Mouse (Mus musculus) adrenal gland, postnatal 10 days (tissue): ENCODE data around the gene Scel. TPM values are rescaled to one million over a fixed set of nuclear protein-coding genes. Genes with fewer than 3 reads are reported as not detected.
A peak's percentile ranks its signal among the peaks of the same experiment; 100 is the strongest.
"Not testable (repeated sequence)": the region's sequence is repeated elsewhere in the genome, so short reads cannot be mapped to it uniquely, and the experiment has no call there.

ENCODE experiments used
- DNase-seq: peaks from one replicate; pipeline ENCODE4 v3.0.0; 2021; ENCODE audit warnings: mixed read lengths
- long read RNA-seq, 2 experiments: library from polyadenylated mRNA; stranded (forward); transcript quantifications; one replicate each; pipeline ENCODE4 v2.0.0; 2021
- total RNA-seq, 2 experiments: library from RNA; stranded (reverse); gene quantifications; 2 replicates each; pipeline ENCODE4 v1.2.3; 2021

The Scel gene
- not detected for total RNA-seq
- long read RNA-seq, experiment 1 = 0 reads
- long read RNA-seq, experiment 2 = 0 reads

DNA sequence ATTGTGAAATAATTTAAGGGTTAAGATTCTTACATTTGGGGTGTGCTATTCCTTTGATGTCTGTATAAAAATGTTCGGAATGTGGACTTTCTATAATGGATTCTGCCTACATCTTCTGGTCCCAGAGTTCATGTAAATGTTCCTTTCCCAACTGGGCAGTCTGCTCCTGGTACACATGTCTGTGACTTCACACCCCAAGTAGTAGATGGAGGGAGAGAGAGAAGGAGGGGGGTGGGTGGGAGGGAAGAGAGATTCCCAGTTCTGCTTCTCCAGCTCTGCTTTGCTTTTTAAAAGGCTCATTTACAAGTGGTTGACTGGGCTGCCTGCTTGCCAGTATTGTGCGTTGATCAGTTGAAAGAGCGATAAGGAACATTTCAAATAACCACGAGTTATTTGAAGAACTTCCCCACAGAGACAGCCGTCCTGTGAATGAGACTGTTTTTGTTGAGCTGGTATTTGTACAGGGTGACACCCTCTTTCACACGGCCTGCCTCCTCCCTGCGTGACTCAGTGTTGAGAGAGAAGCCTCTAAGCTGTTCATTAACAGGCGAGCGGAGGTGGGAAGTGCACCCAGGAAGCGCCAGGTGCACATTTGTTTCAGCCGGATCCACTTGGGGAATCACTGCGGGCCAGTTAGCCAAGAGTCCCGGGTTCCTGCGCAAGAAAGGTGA is at the start of gene Scel:
Gene Scel, plus strand, starts transcription at position 541 of the 671 bp plus-strand sequence.
- DNase-seq = no peak

DNA sequence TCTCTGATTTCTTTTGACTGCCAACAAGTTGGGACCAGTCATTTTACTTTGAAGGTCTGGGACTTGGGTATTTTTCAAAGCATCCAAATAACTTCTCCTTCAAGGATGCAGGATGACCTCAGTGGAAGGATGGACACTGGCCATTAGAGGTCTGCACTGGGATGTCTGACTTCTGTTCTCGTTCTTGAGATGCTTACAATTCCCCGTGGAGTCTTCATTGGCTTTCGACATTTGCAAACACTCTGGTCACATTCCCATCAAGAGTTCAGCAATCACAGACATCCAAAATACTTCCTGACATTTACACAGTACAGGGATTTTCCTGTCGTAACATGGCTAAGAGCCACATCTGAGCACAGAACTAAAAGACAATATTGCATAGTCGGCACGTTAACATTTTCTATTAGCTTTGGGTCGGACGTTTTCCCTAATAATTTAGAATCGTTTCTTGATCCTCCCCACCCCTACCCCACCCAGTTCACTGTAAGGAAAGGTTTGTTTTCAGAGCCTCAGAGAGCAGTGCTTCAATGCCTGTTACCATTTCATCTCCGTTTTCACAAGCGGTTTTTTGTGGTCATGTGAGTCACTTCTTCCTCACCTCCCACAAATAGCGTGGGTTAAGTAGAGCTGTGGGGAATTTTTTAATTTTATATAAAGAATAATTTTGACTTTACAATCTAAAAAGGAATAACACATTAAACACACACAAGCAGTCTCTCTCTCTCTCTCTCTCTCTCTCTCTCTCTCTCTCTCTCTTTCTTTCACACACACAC is 44.3 kb upstream of the Scel start:
- DNase-seq = no peak

DNA sequence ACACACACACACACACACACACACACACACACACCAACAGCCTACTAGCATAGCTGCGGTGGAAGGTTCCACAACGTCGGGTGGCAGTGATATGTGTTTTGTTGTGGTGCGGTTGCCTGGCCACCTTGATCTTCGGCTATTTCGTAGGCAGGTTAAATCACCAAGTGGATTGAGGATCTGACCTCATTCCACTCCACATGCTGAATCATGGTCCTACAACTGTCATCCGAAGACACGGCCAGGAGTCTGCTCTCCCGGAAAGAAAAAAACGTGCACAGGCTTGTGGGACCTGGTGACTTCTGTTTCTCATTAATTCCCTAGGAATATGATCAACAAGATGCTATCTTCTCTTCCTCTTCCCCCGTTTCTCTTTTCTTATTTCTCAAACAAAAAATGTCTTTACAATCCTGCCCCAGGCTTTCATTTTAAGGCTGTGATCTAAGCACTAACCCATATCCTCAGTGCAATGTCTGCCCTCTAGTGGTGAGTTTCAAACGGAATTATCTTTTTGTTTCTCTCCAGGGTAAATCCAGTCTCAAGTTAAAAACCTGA is 43.6 kb upstream of the Scel start:
- peak; percentile 43 for DNase-seq

DNA sequence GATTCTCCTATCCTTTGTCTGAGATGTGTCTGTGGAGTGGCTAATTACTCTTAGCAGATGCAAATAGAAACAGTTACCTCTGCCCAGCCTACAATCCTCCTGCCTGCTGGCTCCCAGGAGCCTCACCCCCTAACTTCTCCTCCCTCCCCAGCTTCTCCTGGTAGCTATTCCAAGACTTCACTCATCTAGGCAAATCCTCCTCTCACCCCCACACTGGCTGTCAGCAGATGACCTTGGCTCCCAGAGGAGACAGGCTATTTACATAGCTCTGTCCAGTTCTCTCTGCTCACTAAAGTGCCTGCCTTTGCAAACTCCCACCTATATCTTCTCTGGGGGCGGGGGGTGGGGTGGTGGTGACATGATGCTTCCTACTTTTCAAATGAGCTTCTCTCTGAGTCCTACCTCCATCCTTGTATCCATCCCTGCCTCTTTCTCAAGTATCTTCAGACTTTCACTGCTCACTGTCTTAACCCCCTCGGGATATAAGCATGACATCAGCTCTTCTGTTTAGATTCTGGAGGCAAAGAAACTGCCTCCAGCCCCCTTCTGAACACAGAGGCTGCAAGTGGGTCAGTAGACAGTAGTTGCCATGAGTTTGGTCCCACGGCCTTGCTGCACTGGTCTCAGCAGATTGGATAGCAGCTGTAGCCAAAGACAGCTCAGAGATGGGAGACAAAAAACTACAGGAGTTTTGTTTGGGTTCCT is 41.9 kb upstream of the Scel start:
- no peak for DNase-seq

DNA sequence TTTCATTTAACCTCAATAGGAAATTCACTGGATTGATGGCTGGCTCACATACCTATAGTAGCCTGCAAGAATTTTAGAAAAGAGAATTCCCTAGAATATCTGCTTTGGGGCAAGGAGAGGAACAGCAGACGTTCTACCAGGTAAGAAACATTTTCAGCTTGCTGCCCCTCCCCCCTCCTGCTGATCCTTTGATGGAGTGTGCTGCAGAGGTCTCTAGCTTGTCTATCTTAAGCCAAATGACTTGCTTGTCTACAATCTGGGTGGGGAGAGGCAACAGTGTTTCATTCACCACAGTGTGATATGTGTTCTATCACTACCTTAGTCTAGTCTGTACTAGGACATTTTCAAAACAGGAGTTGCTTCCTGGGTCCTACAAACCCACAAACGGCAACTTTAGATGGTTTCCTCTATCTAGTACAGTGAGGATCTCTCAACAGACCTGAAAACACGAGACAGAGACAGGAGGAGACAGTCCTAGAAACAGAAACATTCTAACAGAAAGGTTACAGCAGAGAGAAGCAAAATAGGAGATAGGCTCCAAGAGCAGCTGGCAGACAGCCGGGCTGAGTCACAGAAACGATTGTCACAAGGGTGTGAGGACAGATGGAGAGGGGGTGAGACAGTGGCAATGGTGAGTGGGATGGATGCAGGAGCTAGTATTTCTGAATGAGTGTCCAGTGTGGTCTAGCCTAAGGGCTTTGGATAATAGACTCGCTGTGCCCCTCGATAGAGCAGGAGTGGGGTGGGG is 41.2 kb upstream of the Scel start:
- DNase-seq = peak; percentile 75

DNA sequence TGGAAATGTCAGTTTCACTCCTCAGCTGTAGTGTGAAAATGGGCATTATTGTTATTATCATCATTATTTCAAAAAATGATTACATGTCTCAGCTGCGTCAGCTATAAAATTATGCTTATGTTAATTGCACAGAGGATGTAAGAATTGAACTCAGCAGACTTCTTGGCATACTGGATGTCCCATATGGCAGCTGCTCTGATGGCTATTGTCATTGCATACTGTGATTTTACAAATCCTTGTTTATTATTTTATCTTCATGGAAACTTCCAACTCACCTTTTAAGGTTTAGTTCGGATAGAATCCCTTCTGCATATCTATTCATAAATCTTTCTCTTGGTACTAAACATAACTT is 40.6 kb upstream of the Scel start:
- no peak for DNase-seq

DNA sequence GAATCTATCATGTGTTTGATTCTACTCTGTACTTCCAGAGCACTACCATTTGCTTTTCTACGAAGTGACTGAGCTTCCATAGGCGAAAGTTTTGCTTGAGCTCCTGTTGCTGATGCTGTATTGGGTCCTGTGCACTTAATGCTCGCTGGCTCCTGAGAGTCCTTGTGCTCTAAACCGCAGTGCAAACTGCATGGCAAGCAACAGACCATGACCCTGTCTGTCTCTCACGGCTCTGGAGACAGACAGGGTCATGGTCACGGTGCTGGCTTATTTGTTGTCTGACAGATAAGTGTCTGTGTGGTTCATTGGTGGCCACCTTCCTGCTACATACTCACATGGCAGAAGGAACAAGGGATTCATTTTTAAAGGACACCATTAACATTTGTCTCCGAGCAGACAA is 37.8 kb upstream of the Scel start:
- DNase-seq = no peak

DNA sequence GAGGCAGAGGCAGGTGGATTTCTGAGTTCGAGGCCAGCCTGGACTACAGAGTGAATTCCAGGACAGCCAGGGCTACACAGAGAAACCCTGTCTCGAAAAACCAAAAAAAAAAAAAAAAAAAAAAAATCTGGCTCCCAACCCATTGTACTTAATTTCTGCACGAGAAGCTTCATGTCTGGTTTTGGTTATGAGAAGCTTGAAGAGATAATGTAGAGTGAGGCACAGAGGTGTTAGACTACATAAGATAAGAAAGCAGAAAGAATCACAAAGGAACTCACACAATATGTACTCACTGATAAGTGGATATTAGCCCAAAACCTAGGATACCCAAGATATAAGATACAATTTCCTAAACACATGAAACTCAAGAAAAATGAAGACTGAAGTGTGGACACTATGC is 36.9 kb upstream of the Scel start:
- not testable (repeated sequence) for DNase-seq

DNA sequence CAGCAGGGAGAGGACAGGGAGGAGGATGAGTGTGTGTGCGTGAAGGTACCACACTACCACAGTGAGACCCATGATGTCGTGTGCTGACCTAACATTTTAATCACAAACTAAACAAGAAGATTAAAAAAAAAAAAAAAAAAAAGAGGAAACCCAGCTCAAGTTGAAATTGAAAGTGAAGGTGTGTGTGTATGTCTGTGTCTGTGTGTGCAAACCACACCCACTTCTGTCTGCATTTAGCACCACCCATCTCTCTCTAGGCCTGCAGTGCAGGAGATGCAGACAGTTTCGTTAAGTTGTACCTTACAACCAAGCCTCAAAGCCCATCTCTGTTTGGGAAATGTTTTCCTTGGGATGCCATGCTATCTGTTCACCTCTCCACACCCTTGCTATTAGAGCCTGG is 35.9 kb upstream of the Scel start:
- no peak for DNase-seq

DNA sequence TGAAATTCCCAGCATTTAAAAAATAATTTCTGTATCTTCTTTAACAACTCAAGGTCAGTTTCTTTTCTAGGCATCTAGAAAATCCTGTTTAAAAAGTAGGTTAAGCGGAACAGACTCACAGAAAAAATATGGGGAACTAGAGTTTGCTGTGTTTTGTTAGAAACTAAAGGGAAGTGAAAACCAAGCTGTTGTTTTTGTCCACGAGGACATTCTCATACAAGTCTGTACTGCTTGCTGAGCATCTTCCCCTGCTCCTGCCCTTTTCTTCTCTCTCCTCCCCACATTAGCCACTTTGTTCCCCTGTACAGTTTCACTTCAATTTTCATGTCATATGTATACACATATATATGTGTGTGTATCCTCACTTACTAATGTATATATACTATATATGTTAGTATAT is 35.2 kb upstream of the Scel start:
- DNase-seq = no peak

DNA sequence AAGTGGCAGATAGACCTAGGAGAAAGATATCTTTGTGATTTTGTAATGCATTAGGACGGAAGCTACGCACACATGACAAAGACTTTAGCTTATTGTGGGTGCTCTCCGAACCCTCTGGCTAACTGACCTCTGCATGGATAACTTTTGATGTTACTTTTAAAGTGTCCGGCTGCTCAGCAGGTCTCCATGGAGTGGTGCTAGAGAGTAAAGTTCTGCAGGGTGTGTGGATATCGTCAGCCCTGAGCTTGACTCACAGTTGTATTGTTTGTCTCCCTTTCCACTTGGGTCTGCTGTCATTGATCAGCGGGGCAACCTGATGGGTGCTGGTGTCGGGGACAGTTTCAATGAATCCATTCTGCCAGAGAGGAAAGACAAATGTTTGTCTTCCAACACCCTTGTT is 33.7 kb upstream of the Scel start:
- DNase-seq = peak; percentile 13

DNA sequence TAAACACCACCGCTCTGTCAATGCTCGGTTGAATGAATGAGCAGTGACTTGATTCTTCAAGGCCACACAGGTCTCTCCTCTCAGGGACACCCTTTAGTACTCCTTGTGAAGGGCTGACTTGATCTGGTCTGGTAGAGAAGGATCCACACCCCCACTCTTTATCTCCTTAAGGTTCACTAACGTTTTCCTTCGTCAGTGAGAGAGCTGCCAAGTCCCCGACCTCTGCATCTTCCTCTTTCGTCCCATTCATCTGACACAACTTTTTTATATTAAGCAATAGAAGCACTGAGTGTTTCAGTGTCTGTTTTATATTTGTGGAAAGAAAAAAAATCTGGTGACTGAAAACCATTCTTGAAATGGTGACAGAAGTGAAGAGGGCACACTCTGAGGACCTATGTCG is 31.6 kb upstream of the Scel start:
- DNase-seq = no peak

DNA sequence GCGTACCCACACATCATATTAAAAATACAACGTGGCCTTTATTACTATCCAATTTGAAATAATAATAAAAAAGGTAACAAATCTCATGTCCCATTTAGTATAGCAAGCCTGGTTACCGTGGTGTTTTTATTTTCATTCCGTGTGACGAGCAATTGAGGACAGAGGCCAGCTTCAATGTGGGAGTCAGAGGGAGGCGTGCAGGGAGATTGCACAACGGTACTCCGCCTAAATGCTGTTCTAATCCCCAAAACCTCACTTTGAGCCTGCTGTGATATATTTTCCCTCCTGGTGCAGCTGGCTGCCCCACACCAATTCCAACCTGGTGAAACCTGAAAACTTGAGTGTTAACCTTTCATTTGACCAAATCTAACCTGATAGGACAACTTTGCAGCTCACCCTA is 27.5 kb upstream of the Scel start:
- DNase-seq = no peak

DNA sequence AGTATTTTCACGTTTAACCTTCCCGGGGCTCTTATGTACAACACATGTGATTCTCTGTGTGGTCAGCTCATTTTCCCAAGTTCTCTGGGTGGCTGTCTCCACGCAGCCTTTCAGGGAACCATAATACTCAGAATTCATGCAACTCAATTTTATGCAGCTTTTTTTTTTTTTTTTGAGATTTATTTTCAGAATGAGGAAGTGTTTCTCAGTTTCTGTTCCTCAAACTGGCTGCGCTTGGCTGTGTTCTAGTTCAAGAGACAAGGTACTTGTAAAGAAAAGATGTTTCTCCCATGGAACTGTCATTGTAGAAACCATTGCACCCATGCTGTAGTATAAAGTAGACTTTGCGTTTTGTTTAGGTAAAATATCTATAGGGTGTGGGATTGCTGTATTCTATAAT is 26.2 kb upstream of the Scel start:
- DNase-seq = no peak

DNA sequence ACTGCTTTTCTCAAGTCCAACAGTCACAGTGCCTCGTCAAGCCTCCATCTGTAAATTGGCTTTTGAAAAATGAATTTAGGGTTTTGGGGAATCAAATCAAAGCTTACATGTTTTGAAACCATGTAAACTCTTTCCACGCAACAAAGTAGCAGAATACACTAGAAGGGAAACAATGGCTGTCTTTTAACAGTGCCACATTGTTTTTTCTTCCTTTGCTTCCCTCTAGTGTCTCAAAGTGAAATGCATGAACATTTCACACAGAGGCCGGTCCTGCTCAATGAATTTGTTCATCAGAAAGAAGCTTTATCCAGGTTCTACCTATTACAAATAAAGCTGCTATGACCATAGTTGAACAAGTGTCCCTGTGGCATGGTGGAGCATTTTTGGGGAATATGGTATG is 24.5 kb upstream of the Scel start:
- no peak for DNase-seq

DNA sequence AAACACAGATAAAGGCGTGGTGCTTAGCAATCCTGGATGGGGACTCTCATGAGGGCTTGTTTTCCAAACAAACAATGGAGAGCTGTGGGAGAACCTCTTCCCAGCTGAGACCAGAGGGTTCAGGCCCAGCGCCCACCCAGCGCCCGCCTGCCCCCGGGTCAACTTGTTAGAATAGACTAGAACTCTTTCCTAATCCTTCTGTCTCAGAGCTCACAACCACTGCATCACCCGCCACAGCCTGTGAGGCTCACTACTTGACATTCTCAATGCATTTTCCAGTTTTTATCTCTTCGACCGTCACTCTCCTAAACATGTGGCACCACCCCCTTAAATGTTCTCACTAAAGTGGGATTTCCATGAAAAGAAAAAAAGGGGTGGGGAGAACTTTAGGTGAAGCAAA is 14.9 kb upstream of the Scel start:
- DNase-seq = no peak

DNA sequence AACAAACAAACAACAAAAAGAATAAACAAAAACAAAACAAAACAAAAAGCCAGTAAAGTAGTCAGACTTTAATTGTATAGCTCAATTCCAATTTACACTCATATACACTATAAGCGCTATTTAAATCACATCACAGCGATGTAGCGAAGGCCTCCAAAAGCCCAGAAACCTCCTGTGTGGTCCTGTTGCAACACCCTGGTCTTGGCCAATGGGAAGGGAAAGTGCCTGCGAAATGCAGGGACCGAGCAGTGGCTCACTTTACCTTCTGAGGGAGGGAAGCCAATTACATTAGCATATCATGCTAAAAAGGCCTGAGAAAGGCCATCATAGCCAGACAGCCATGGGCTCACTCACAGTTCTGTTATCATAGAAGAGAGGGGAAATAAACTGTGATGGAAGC is 14.5 kb upstream of the Scel start:
- DNase-seq = no peak

DNA sequence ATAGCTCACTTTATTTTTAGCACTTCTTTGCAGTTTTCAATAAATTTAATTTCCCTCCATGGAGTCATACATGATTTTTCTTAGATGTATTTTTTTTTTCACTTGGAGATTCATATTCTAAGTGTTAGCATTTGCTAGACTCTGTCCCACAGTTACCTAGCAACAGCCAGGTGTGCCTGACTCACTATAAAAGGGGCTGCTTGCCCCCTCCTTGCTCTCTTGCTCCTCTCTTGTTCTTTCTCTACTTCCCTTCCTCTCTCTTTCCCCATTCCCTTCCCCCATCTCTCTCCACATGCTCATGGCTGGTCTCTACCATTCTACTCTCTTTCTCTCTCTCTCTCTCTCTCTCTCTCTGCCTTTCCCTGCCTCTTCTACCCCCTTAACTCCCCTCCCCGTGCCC is 14.1 kb upstream of the Scel start:
- DNase-seq = no peak

DNA sequence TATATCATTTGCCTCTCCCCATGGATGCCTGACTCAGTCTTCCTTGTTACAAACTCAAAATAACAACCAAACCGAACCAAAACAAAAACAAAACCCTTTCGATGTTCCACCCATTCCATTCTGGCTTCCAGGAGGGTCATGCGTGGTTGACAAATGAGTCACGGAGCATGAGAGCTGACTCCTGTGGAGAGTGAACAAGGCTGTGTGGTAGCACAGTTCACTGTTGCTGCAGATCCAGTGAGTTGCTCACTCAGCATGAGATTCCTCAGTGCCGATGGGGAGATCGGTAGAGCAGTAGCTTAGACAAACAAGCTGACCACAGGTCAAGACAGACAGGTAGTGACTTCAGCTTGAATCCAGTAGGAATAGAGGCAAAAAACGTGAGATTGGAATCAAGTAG is 12.8 kb upstream of the Scel start:
- DNase-seq = peak; percentile 7

DNA sequence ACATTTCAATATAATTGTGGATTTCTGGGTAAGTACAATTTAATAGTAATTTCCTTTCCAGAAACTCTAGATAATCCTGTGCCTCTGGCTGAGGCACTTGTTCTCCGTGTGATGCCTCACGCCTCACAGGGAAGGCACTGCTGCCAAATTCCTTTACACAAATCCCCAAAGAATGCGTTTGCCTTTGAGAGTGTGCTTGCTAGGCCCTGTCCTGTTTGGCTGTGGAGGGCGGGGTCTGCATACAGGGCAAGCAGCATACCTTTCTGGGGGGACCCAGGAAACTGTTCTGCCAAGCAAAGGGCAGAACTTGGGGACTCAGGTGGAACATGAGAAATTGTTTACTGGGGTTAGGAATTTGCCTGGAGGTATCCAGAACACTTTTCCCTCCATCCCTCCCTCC is 12.2 kb upstream of the Scel start:
- DNase-seq = no peak

DNA sequence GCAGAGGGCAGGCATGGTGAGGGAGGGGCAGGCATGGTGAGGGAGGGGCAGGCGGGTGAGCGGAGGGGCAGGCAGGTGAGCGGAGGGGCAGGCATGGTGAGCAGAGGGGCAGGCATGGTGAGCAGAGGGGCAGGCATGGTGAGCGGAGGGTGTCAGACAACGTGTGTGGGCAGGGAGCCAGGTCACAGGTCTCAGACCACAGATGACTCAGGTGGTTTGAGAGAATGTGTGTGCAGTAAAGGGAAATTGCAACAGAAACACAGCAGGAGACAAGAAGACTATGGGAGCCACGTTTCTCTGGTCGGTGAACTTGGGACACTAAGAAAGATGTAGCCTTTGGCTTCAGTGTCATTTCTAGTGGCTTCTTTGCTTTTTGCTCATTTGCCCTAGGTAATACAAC is 8.6 kb upstream of the Scel start:
- no peak for DNase-seq

DNA sequence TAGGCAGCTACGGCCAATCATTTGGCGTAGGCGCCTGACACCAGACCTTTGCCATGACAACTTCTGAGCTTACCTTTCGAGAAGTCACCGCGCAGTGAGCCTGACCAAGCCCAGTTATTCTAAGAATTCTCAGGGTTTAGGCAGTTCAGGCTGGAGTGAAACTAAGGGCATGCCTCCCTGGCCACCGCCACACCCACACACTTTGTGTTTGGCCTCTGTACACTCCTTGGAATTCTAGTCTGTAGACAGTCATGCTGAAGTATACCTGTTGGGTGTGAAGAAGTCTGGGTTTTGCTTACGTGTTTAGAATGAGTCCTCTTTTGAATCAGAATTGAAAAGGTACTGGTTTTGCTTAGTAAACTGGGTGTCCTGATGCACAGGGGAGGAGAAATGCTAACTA is 3.6 kb upstream of the Scel start:
- DNase-seq = no peak

DNA sequence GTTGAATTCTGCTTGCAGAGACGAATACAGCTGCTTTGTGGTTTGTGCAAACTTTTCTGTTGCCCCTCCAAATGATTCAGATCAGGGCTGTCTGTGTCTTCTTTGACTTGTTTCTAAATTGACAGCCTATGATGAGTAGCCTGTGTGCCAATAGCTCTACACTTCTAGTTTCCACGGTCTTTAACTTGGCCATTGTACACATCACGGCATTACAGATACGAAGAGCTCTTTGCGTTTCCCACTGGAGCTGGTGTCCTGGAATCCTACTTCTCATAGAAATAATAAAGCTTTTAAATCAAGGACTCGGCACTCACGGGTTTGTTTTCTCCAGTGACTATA is 300 bp downstream of the Scel start:
- no peak for DNase-seq
